Mouse (Mus musculus): Measurements from ENCODE around the gene Irf2. TPM values are rescaled to one million over a fixed set of nuclear protein-coding genes. Genes with fewer than 3 reads are reported as not detected.

Irf2 gene
- polyA plus RNA-seq, 1 experiment from 2014 or later: 19.7 TPM

- Histone ChIP-seq H3K4me1 (peaks cover 4% of the 10 kb centered on the region; the same call in 1 of the 2 replicates), H3K36me3 (no peaks in the 10 kb centered on the region; the same call in 1 of the 2 replicates), H3K27me3 (no peaks in the 10 kb centered on the region), H3K4me2 (replicated peaks) (no peak overlapping the region), H3K9ac (no peak overlapping the region), H3K27ac (replicated peaks) (no peak overlapping the region), H3K9me3 (replicated peaks) (no peaks in the 10 kb centered on the region), H3K4me3 (replicated peaks) (no peak overlapping the region)
- ATAC-seq (ENCODE audit: insufficient number of reproducible peaks, low FRiP score, low TSS enrichment, low read depth): no peak
- WGBS: 97% methylated on average over 3 of the region's 3 CpGs
Measured at GRCm38 (mm10) chr8:46832399-46832798, 92.9 kb downstream of the Irf2 start.

GRCm38 (mm10) chr8:46833763-46834162 lies 94.2 kb downstream of the Irf2 start:
- ATAC-seq (ENCODE audit: insufficient number of reproducible peaks, low FRiP score, low TSS enrichment, low read depth): no peak
- no peak overlapping the region for H3K4me3 ChIP-seq (replicated peaks)
- no peak overlapping the region for H3K9ac ChIP-seq
- WGBS: 60% methylated on average over 4 of the region's 4 CpGs
- H3K27ac ChIP-seq (replicated peaks): 0 out of 2 replicates have a peak overlapping the region, but pooled peaks have one; percentile 7
- H3K9me3 ChIP-seq (replicated peaks): no peaks in the 10 kb centered on the region
- H3K4me1 ChIP-seq: peaks cover 4% of the 10 kb centered on the region; the same call in 1 of the 2 replicates
- H3K4me2 ChIP-seq (replicated peaks): no peak overlapping the region
- H3K27me3 ChIP-seq: no peaks in the 10 kb centered on the region
- H3K36me3 ChIP-seq: peaks cover 6% of the 10 kb centered on the region; the same call in 1 of the 2 replicates

- no peak overlapping the region for H3K9ac ChIP-seq
- no peak overlapping the region for H3K4me3 ChIP-seq (replicated peaks)
- no peak for ATAC-seq (ENCODE audit: insufficient number of reproducible peaks, low FRiP score, low TSS enrichment, low read depth)
- peaks cover 11% of the 10 kb centered on the region for H3K36me3 ChIP-seq
- WGBS: 79% methylated on average over 3 of the region's 3 CpGs
- no peak overlapping the region for H3K4me2 ChIP-seq (replicated peaks)
- H3K4me1 ChIP-seq: peaks cover 4% of the 10 kb centered on the region; the same call in 1 of the 2 replicates
- no peaks in the 10 kb centered on the region for H3K9me3 ChIP-seq (replicated peaks)
- H3K27ac ChIP-seq (replicated peaks): no peak overlapping the region
- no peaks in the 10 kb centered on the region for H3K27me3 ChIP-seq
Measured at GRCm38 (mm10) chr8:46834440-46834839, 94.9 kb downstream of the Irf2 start.

- Histone ChIP-seq H3K4me2 (replicated peaks) (no peak overlapping the region), H3K27ac (replicated peaks) (0 out of 2 replicates have a peak overlapping the region, but pooled peaks have one; percentile 2), H3K9ac (no peak overlapping the region), H3K9me3 (replicated peaks) (no peaks in the 10 kb centered on the region), H3K4me3 (replicated peaks) (no peak overlapping the region), H3K4me1 (peaks cover 4% of the 10 kb centered on the region; the same call in 1 of the 2 replicates), H3K36me3 (peaks cover 15% of the 10 kb centered on the region), H3K27me3 (no peaks in the 10 kb centered on the region)
- WGBS: 68% methylated on average over 8 of the region's 8 CpGs
- 0 out of 2 replicates have a peak, but pooled peaks have one; percentile 43 for ATAC-seq (ENCODE audit: insufficient number of reproducible peaks, low FRiP score, low TSS enrichment, low read depth)
Measured at GRCm38 (mm10) chr8:46836011-46836652, 96.6 kb downstream of the Irf2 start.

GRCm38 (mm10) chr8:46836949-46837348 lies 97.4 kb downstream of the Irf2 start:
- Histone ChIP-seq H3K27me3 (no peaks in the 10 kb centered on the region), H3K36me3 (peaks cover 15% of the 10 kb centered on the region), H3K4me2 (replicated peaks) (no peak overlapping the region), H3K4me3 (replicated peaks) (no peak overlapping the region), H3K9ac (no peak overlapping the region), H3K4me1 (peaks cover 4% of the 10 kb centered on the region; the same call in 1 of the 2 replicates), H3K27ac (replicated peaks) (no peak overlapping the region), H3K9me3 (replicated peaks) (no peaks in the 10 kb centered on the region)
- ATAC-seq (ENCODE audit: insufficient number of reproducible peaks, low FRiP score, low TSS enrichment, low read depth): no peak
- 76% methylated on average over 5 of the region's 5 CpGs for WGBS

DNA sequence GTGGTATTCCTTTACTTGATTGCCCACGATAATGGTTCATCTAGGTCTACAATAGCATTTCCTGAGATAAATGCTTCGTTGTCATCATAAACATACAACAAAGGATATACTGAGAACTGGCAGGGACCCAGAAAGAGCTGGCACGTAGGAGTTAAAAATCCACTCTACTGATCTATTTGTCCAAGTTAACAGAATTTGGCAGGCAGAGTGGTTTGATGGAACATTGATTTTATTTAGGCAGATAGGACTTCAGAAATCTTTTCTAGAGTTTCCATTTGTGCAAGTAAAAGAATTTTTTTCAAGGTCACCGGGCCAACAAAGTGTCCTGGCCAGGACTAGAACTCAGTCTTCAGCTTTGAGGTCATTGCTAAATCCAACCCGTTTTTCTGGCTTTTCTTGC lies 98.5 kb downstream of the Irf2 start:
- H3K4me3 ChIP-seq (replicated peaks): no peak overlapping the region
- peaks cover 12% of the 10 kb centered on the region; the same call in 1 of the 2 replicates for H3K4me1 ChIP-seq
- no peak overlapping the region for H3K9ac ChIP-seq
- H3K4me2 ChIP-seq (replicated peaks): no peak overlapping the region
- 82% methylated on average over 5 of the region's 5 CpGs for WGBS
- peaks cover 15% of the 10 kb centered on the region for H3K36me3 ChIP-seq
- H3K9me3 ChIP-seq (replicated peaks): no peaks in the 10 kb centered on the region
- ATAC-seq (ENCODE audit: insufficient number of reproducible peaks, low FRiP score, low TSS enrichment, low read depth): no peak
- no peaks in the 10 kb centered on the region for H3K27me3 ChIP-seq
- no peak overlapping the region for H3K27ac ChIP-seq (replicated peaks)

- Histone ChIP-seq H3K4me1 (peaks cover 14% of the 10 kb centered on the region; the same call in 1 of the 2 replicates), H3K9ac (no peak overlapping the region), H3K27ac (replicated peaks) (no peak overlapping the region), H3K9me3 (replicated peaks) (no peaks in the 10 kb centered on the region), H3K4me3 (replicated peaks) (no peak overlapping the region), H3K36me3 (peaks cover 15% of the 10 kb centered on the region), H3K27me3 (no peaks in the 10 kb centered on the region), H3K4me2 (replicated peaks) (no peak overlapping the region)
- 58% methylated on average over 4 of the region's 4 CpGs for WGBS
- no peak for ATAC-seq (ENCODE audit: insufficient number of reproducible peaks, low FRiP score, low TSS enrichment, low read depth)
Measured at GRCm38 (mm10) chr8:46840390-46840789, 100.9 kb downstream of the Irf2 start.

DNA sequence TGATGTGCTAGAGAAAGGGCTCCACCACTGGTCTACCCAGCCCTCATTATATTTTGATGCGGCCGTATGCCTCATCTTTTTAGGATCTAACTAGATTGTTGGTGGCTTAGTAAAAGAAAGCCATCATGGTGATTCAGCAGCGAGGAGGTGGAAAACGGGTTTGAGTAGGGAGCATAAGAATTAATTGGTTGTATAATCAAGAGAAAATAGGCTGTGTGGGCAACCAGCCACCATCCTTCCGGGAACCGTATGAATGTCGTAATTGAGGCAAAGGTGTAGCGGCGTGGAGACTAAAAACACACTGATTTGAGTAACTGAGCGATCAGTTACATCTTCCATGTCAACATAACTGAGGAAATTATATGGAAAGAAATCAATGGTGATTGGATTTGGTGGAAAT lies 101.3 kb downstream of the Irf2 start:
- H3K9ac ChIP-seq: no peak overlapping the region
- H3K9me3 ChIP-seq (replicated peaks): no peaks in the 10 kb centered on the region
- peaks cover 11% of the 10 kb centered on the region; the same call in 1 of the 2 replicates for H3K4me1 ChIP-seq
- H3K27ac ChIP-seq (replicated peaks): no peak overlapping the region
- H3K27me3 ChIP-seq: no peaks in the 10 kb centered on the region
- peaks cover 19% of the 10 kb centered on the region for H3K36me3 ChIP-seq
- H3K4me2 ChIP-seq (replicated peaks): no peak overlapping the region
- WGBS: 88% methylated on average over 10 of the region's 10 CpGs
- H3K4me3 ChIP-seq (replicated peaks): no peak overlapping the region
- ATAC-seq (ENCODE audit: insufficient number of reproducible peaks, low FRiP score, low TSS enrichment, low read depth): no peak

DNA sequence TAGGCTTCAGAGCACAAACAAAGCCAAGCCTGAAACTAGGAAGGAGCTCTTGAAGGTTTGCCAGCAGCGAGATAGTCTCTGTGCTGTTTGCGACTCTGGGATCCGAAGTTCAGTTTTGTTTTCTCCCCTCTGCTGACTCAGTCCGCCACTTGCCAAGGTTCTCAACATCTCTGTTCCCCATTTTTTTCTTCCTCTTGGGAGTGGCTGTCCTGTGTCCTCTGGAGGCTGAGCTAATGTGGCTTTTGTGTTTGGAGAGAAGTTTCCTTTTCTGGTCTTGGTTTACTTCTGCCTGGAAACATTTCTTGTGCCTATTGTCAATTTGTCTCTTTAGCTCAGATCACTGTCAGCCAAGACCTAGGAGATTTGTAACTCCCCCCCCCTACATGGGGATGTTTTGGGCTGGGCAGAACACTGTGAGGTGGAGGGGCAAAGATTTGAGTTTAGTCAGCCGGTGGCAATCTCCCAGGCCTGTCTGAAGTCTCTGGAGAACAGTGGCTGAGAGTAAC lies 103.2 kb downstream of the Irf2 start:
- Histone ChIP-seq H3K36me3 (peaks cover 30% of the 10 kb centered on the region), H3K4me2 (replicated peaks) (no peak overlapping the region), H3K4me3 (replicated peaks) (no peak overlapping the region), H3K9ac (no peak overlapping the region), H3K27ac (replicated peaks) (peak overlapping the region; percentile 63), H3K4me1 (peaks cover 11% of the 10 kb centered on the region; the same call in 1 of the 2 replicates), H3K9me3 (replicated peaks) (no peaks in the 10 kb centered on the region), H3K27me3 (no peaks in the 10 kb centered on the region)
- no peak for ATAC-seq (ENCODE audit: insufficient number of reproducible peaks, low FRiP score, low TSS enrichment, low read depth)
- 49% methylated on average over 5 of the region's 5 CpGs for WGBS

GRCm38 (mm10) chr8:46843855-46844254 lies 104.3 kb downstream of the Irf2 start:
- H3K36me3 ChIP-seq: peaks cover 25% of the 10 kb centered on the region
- H3K9me3 ChIP-seq (replicated peaks): no peaks in the 10 kb centered on the region
- H3K4me2 ChIP-seq (replicated peaks): no peak overlapping the region
- peaks cover 11% of the 10 kb centered on the region; the same call in 1 of the 2 replicates for H3K4me1 ChIP-seq
- no peak for ATAC-seq (ENCODE audit: insufficient number of reproducible peaks, low FRiP score, low TSS enrichment, low read depth)
- H3K9ac ChIP-seq: no peak overlapping the region
- no peak overlapping the region for H3K27ac ChIP-seq (replicated peaks)
- H3K4me3 ChIP-seq (replicated peaks): no peak overlapping the region
- H3K27me3 ChIP-seq: no peaks in the 10 kb centered on the region
- WGBS: 75% methylated on average over 4 of the region's 4 CpGs

- peaks cover 11% of the 10 kb centered on the region; the same call in 1 of the 2 replicates for H3K4me1 ChIP-seq
- WGBS: 79% methylated on average over 3 of the region's 3 CpGs
- no peak for ATAC-seq (ENCODE audit: insufficient number of reproducible peaks, low FRiP score, low TSS enrichment, low read depth)
- H3K27me3 ChIP-seq: no peaks in the 10 kb centered on the region
- H3K9ac ChIP-seq: no peak overlapping the region
- H3K9me3 ChIP-seq (replicated peaks): no peaks in the 10 kb centered on the region
- H3K27ac ChIP-seq (replicated peaks): peak overlapping the region; percentile 45
- no peak overlapping the region for H3K4me2 ChIP-seq (replicated peaks)
- H3K36me3 ChIP-seq: peaks cover 20% of the 10 kb centered on the region
- H3K4me3 ChIP-seq (replicated peaks): no peak overlapping the region
Measured at GRCm38 (mm10) chr8:46844371-46844973, 104.9 kb downstream of the Irf2 start.

Data from embryonic facial prominence, embryonic 15.5 days (tissue).